Mouse (Mus musculus): Measurements from ENCODE around the gene Lrriq1. TPM values are rescaled to one million over a fixed set of nuclear protein-coding genes. Genes with fewer than 3 reads are reported as not detected.

The Lrriq1 gene
- polyA plus RNA-seq (2012; ENCODE audit: insufficient read depth, insufficient read length, low replicate concordance, missing spikeins): not detected in 2 replicates

- TF ChIP-seq POLR2A (IDR thresholded peaks at IDR 0.05; ENCODE audit: insufficient read depth, low read depth, low read length) (no peak), CTCF (IDR thresholded peaks at IDR 0.05; ENCODE audit: insufficient read depth, low read depth, low read length) (no peak)
- 3% methylated on average over 25 of the region's 25 CpGs for WGBS
- H3K27ac ChIP-seq (ENCODE audit: insufficient read depth, low read depth, low read length): no peak within 1 kb of the TSS
- no peaks in the 10 kb centered on the region for H3K4me1 ChIP-seq (ENCODE audit: control insufficient read depth, insufficient read depth, low read length)
- H3K4me3 ChIP-seq (ENCODE audit: insufficient read depth, low read depth, low read length): peak within 1 kb of the TSS; percentile 54
Measured at GRCm38 (mm10) chr10:103235707-103236459, at the start of gene Lrriq1. Lrriq1 (minus strand) TSS chr10:103236322.

DNA sequence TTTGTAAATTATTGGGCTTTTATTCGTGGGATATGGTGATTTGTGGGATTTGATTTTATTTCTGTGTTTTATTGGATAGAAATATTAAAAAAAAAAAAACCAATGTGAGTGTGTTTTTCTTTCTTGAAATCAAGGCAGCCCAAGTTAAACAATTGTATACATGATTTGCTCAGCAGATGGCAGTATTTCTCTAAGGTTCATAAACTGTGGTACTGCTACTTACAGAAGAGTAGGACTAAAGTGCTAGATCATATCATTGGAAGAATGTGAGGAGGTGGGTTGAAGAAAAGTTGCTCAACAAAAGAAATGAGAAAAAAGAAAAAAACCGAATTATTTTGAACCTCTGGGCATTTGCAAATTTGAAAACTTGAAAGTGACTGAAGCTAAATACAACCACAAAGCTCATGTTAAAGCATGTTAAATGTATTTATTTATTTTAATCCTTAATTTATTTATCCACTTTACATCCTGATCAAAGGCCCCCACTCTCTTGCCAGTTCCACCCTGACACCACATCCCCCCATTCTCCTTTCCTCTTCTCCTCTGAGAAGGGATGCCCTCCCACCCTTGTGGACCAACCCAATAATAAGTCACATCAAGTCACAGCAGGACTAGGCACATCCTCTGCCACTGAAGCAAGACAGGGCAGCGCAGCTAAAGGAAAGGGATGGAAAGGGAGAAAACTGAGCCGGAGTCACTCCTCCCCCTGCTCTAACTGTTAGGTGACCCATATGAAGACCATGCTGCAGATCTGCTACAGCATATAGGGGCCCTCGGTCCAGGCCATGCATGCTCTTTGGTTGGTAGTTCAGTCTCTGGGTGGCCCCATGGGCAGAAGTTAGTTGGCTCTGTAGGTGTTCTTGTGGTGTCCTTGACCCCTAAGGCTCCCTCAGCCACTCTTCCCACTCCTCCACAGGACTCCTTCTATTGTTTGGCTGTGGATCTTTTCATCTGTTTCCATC, 18.0 kb upstream of the Lrriq1 start:
- 57% methylated on average over 5 of the region's 5 CpGs for WGBS

GRCm38 (mm10) chr10:103236460-103236772, 294 bp upstream of the Lrriq1 start:
- no peak overlapping the region for H3K4me3 ChIP-seq (ENCODE audit: insufficient read depth, low read depth, low read length)
- no peaks in the 10 kb centered on the region for H3K4me1 ChIP-seq (ENCODE audit: control insufficient read depth, insufficient read depth, low read length)
- WGBS: 15% methylated on average over 4 of the region's 4 CpGs
- H3K27ac ChIP-seq (ENCODE audit: insufficient read depth, low read depth, low read length): no peak overlapping the region
- TF ChIP-seq CTCF (IDR thresholded peaks at IDR 0.05; ENCODE audit: insufficient read depth, low read depth, low read length) (no peak), POLR2A (IDR thresholded peaks at IDR 0.05; ENCODE audit: insufficient read depth, low read depth, low read length) (no peak)

More for the DNA sequence above, 18.0 kb upstream of the Lrriq1 start:
- TF ChIP-seq CTCF (IDR thresholded peaks at IDR 0.05; ENCODE audit: insufficient read depth, low read depth, low read length) (no peak), POLR2A (IDR thresholded peaks at IDR 0.05; ENCODE audit: insufficient read depth, low read depth, low read length) (no peak)
- Histone ChIP-seq H3K4me3 (ENCODE audit: insufficient read depth, low read depth, low read length) (no peak overlapping the region), H3K4me1 (ENCODE audit: control insufficient read depth, insufficient read depth, low read length) (no peaks in the 10 kb centered on the region), H3K27ac (ENCODE audit: insufficient read depth, low read depth, low read length) (no peak overlapping the region)

- Histone ChIP-seq H3K4me1 (ENCODE audit: control insufficient read depth, insufficient read depth, low read length) (no peaks in the 10 kb centered on the region), H3K4me3 (ENCODE audit: insufficient read depth, low read depth, low read length) (no peak overlapping the region), H3K27ac (ENCODE audit: insufficient read depth, low read depth, low read length) (no peak overlapping the region)
- WGBS: 90% methylated on average over 1 of the region's 1 CpGs
- TF ChIP-seq CTCF (IDR thresholded peaks at IDR 0.05; ENCODE audit: insufficient read depth, low read depth, low read length) (no peak), POLR2A (IDR thresholded peaks at IDR 0.05; ENCODE audit: insufficient read depth, low read depth, low read length) (no peak)
Measured at GRCm38 (mm10) chr10:103226646-103227045, 9.5 kb downstream of the Lrriq1 start.

GRCm38 (mm10) chr10:103194655-103195328, 41.3 kb downstream of the Lrriq1 start:
- Histone ChIP-seq H3K4me3 (ENCODE audit: insufficient read depth, low read depth, low read length) (no peak overlapping the region), H3K27ac (ENCODE audit: insufficient read depth, low read depth, low read length) (no peak overlapping the region), H3K4me1 (ENCODE audit: control insufficient read depth, insufficient read depth, low read length) (no peaks in the 10 kb centered on the region)
- TF ChIP-seq CTCF (IDR thresholded peaks at IDR 0.05; ENCODE audit: insufficient read depth, low read depth, low read length) (no peak), POLR2A (IDR thresholded peaks at IDR 0.05; ENCODE audit: insufficient read depth, low read depth, low read length) (no peak)
- WGBS: 25% methylated on average over 4 of the region's 4 CpGs

- no peak for TF ChIP-seq POLR2A (IDR thresholded peaks at IDR 0.05; ENCODE audit: insufficient read depth, low read depth, low read length)
- H3K27ac ChIP-seq (ENCODE audit: insufficient read depth, low read depth, low read length): no peak overlapping the region
- 68% methylated on average over 8 of the region's 8 CpGs for WGBS
- H3K4me3 ChIP-seq (ENCODE audit: insufficient read depth, low read depth, low read length): no peak overlapping the region
- H3K4me1 ChIP-seq (ENCODE audit: control insufficient read depth, insufficient read depth, low read length): no peaks in the 10 kb centered on the region
Measured at GRCm38 (mm10) chr10:103145769-103146379, 90.2 kb downstream of the Lrriq1 start.

DNA sequence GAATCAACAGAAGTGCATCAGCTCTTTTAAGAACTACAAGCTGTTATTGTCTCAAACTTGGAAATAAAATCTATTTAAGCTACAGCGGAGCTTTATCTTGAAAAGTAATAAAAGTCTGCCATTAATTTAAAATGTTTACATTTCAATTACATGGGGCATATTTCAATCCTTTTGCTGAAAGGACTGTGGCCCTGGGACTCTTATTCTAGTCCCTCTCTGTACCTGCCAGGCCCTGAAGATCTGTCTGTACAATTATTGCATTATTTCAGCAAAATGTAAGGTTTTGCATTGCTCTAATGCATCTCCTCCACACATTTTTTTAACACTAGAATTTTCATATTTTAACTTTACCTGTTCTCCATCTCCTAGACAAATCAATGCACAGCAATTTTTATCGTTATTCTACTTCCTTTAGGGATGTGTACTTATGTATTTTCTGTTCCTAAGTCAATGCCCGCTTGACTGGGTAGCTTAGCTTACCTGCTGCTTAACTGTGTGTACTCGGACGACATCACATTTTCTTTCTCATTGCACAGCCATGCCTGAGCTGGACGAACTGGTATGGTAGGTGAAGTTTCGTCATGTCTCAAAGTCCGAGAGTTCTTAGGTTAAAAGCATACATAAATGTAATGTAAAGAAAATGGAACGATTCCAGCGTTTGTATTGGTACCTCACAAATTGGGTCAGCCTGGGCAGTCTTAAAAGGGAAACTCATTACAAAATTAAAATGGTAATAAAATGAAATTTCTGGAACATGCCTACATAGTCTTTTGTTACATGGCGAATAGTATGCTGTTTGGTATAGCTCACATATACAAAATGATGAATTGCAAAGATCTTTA, 91.0 kb downstream of the Lrriq1 start:
- Histone ChIP-seq H3K4me3 (ENCODE audit: insufficient read depth, low read depth, low read length) (no peak overlapping the region), H3K4me1 (ENCODE audit: control insufficient read depth, insufficient read depth, low read length) (no peaks in the 10 kb centered on the region), H3K27ac (ENCODE audit: insufficient read depth, low read depth, low read length) (no peak overlapping the region)
- WGBS: 88% methylated on average over 11 of the region's 11 CpGs
- TF ChIP-seq POLR2A (IDR thresholded peaks at IDR 0.05; ENCODE audit: insufficient read depth, low read depth, low read length): no peak
- no peak for TF ChIP-seq CTCF (IDR thresholded peaks at IDR 0.05; ENCODE audit: insufficient read depth, low read depth, low read length)

- TF ChIP-seq POLR2A (IDR thresholded peaks at IDR 0.05; ENCODE audit: insufficient read depth, low read depth, low read length) (no peak), CTCF (IDR thresholded peaks at IDR 0.05; ENCODE audit: insufficient read depth, low read depth, low read length) (no peak)
- Histone ChIP-seq H3K4me3 (ENCODE audit: insufficient read depth, low read depth, low read length) (no peak overlapping the region), H3K4me1 (ENCODE audit: control insufficient read depth, insufficient read depth, low read length) (no peaks in the 10 kb centered on the region), H3K27ac (ENCODE audit: insufficient read depth, low read depth, low read length) (no peak overlapping the region)
- WGBS: 61% methylated on average over 4 of the region's 4 CpGs
Measured at GRCm38 (mm10) chr10:103142526-103142925, 93.6 kb downstream of the Lrriq1 start.

Measured in olfactory bulb, adult 2 months (tissue).